Mouse (Mus musculus) midbrain, embryonic 15.5 days (tissue): ENCODE results near the gene Pogz. TPM values are rescaled to one million over a fixed set of nuclear protein-coding genes. Genes with fewer than 3 reads are reported as not detected.
"Not testable (repeated sequence)": the region's sequence is repeated elsewhere in the genome, so short reads cannot be mapped to it uniquely, and the experiment has no call there.

Source experiments
- ATAC-seq: fragments of 200-750 bp; cut with Nextera tagmentation; replicated peaks from 2 replicates; pipeline ENCODE4 v1.8.0; 2017; ENCODE audit warnings: moderate TSS enrichment
- H3K27ac ChIP-seq: fragments of 300-500 bp; sonication (generic); 2 replicates; pipeline ENCODE4 v1.5.1; 2015; ENCODE audit warnings: mild to moderate bottlenecking, inconsistent platforms
- H3K27me3 ChIP-seq: fragments of 300-500 bp; sonication (generic); replicated peaks from 2 replicates; pipeline ENCODE4 v1.6.1; 2015; ENCODE audit warnings: inconsistent platforms
- H3K36me3 ChIP-seq: fragments of 300-500 bp; sonication (generic); replicated peaks from 2 replicates; pipeline ENCODE4 v1.6.1; 2015; ENCODE audit warnings: inconsistent platforms
- H3K4me1 ChIP-seq: fragments of 300-500 bp; sonication (generic); 2 replicates; pipeline ENCODE4 v1.6.1; 2015; ENCODE audit warnings: inconsistent platforms
- H3K4me2 ChIP-seq: fragments of 300-500 bp; sonication (generic); 2 replicates; pipeline ENCODE4 v1.6.1; 2015; ENCODE audit warnings: inconsistent platforms, mild to moderate bottlenecking, moderate library complexity
- H3K4me3 ChIP-seq: fragments of 300-500 bp; sonication (generic); 2 replicates; pipeline ENCODE4 v1.5.1; 2015; ENCODE audit warnings: mild to moderate bottlenecking, inconsistent platforms
- H3K9ac ChIP-seq: fragments of 300-500 bp; sonication (generic); 2 replicates; pipeline ENCODE4 v1.6.1; 2015; ENCODE audit warnings: mild to moderate bottlenecking, inconsistent platforms
- H3K9me3 ChIP-seq: fragments of 300-500 bp; sonication (generic); 2 replicates; pipeline ENCODE4 v1.6.1; 2016; ENCODE audit warnings: inconsistent platforms
- WGBS: fragments of 180-500 bp; shearing (Covaris S2); methylation state at CpG from one replicate; pipeline ENCODE4 v1.1.7; 2015; ENCODE audit warnings: mixed read lengths; 5-methylcytosine and 5-hydroxymethylcytosine counted together
- polyA plus RNA-seq: library from polyadenylated mRNA; unstranded; fragments of >200 nt; fragmentation: Nextera tagmentation; extraction: Ambion mirVana; gene quantifications from 2 replicates; pipeline ENCODE4 v1.2.1, GENCODE M21; 2015

Gene Pogz
- polyA plus RNA-seq, 1 experiment from 2014 or later: 27.5 TPM

GRCm38 (mm10) chr3:94922333-94922732 lies 85.0 kb downstream of the Pogz start:
- Histone ChIP-seq H3K36me3 (no peaks in the 10 kb centered on the region), H3K4me3 (no peak overlapping the region), H3K9ac (no peak overlapping the region), H3K27me3 (no peaks in the 10 kb centered on the region), H3K4me2 (no peak overlapping the region), H3K4me1 (no peaks in the 10 kb centered on the region), H3K27ac (no peak overlapping the region), H3K9me3 (no peaks in the 10 kb centered on the region)
- no peak for ATAC-seq
- WGBS: 52% methylated on average over 3 of the region's 3 CpGs

- Histone ChIP-seq H3K9ac (no peak overlapping the region), H3K4me3 (no peak overlapping the region), H3K4me1 (no peaks in the 10 kb centered on the region), H3K27ac (no peak overlapping the region), H3K36me3 (no peaks in the 10 kb centered on the region), H3K9me3 (no peaks in the 10 kb centered on the region), H3K27me3 (no peaks in the 10 kb centered on the region), H3K4me2 (no peak overlapping the region)
- no peak for ATAC-seq
- WGBS: 71% methylated on average over 8 of the region's 8 CpGs
Observed at GRCm38 (mm10) chr3:94924688-94925087, 87.3 kb downstream of the Pogz start.

GRCm38 (mm10) chr3:94926301-94926736 lies 89.0 kb downstream of the Pogz start:
- H3K27ac ChIP-seq, ATAC-seq, H3K27me3 ChIP-seq, H3K36me3 ChIP-seq, H3K9me3 ChIP-seq, H3K4me1 ChIP-seq, H3K9ac ChIP-seq, H3K4me3 ChIP-seq, H3K4me2 ChIP-seq: not testable (repeated sequence)
- 50% methylated on average over 4 of the region's 4 CpGs for WGBS

- H3K4me3 ChIP-seq, ATAC-seq, H3K27ac ChIP-seq, H3K9me3 ChIP-seq, H3K27me3 ChIP-seq, H3K4me1 ChIP-seq, H3K4me2 ChIP-seq, H3K9ac ChIP-seq, H3K36me3 ChIP-seq: not testable (repeated sequence)
- whole genome bisulfite sequencing: 92% methylated on average over 4 of the region's 4 CpGs
Observed at GRCm38 (mm10) chr3:94928979-94929378, 91.6 kb downstream of the Pogz start.

- not testable (repeated sequence) for H3K4me1 ChIP-seq, ATAC-seq, H3K27ac ChIP-seq, H3K36me3 ChIP-seq, H3K9ac ChIP-seq, H3K9me3 ChIP-seq, H3K4me2 ChIP-seq, H3K27me3 ChIP-seq, H3K4me3 ChIP-seq
- 49% methylated on average over 7 of the region's 7 CpGs for WGBS
Observed at GRCm38 (mm10) chr3:94930386-94931266, 93.3 kb downstream of the Pogz start.

GRCm38 (mm10) chr3:94931427-94932082 lies 94.2 kb downstream of the Pogz start:
- H3K4me3 ChIP-seq, H3K36me3 ChIP-seq, H3K9ac ChIP-seq, H3K4me2 ChIP-seq, H3K27ac ChIP-seq, ATAC-seq, H3K4me1 ChIP-seq, H3K9me3 ChIP-seq, H3K27me3 ChIP-seq: not testable (repeated sequence)
- WGBS: 70% methylated on average over 10 of the region's 10 CpGs

Other genes starting within 250 kb of the Pogz start
- gene Gm10972, start 194.5 kb upstream of the Pogz start, polyA plus RNA-seq: not detected in 2 replicates
- gene Tuft1, start 178.7 kb upstream of the Pogz start, polyA plus RNA-seq: 4.9 and 5.8 TPM in 2 replicates
- 0.32 and 0.49 TPM in 2 replicates for gene Selenbp2, start 144.0 kb upstream of the Pogz start, polyA plus RNA-seq
- 11.6 and 13.7 TPM in 2 replicates for gene Cgn, start 51.1 kb upstream of the Pogz start, polyA plus RNA-seq
- gene Psmb4, start 49.4 kb downstream of the Pogz start, polyA plus RNA-seq: 357 and 395 TPM in 2 replicates
- gene Selenbp1, start 95.5 kb downstream of the Pogz start, polyA plus RNA-seq: 11.2 and 14.0 TPM in 2 replicates
- 6.5 and 7.0 TPM in 2 replicates for gene Rfx5, start 116.5 kb downstream of the Pogz start, polyA plus RNA-seq
- 22.5 and 24.6 TPM in 2 replicates for gene Pi4kb, start 137.2 kb downstream of the Pogz start, polyA plus RNA-seq
- 20.7 and 21.2 TPM in 2 replicates for gene Zfp687, start 177.9 kb downstream of the Pogz start, polyA plus RNA-seq
- gene Psmd4, start 205.0 kb downstream of the Pogz start, polyA plus RNA-seq: 277 and 284 TPM in 2 replicates